ENCODE assay signal across 10 mouse cellular contexts in the genomic region with DNA sequence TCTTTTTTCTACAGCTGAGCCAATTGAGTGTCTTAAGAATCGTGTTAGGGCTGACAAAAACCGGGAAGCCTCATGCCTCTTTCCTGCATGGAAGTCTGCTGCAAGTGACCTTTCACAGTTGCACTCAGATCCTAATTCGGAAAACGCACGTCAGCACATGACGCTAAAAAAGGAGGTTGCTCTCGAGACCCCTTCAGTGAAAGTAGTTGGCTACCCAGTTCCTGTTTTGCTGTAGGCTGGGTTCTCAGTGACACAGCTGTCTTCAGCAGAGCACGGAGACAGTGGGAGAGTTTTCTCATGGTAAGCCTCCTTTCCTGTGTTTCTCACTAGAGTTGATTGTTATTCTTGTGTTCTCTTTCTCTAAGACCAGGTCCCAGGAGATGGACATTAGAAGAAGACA. TPM values are rescaled to one million over a fixed set of nuclear protein-coding genes. Genes with fewer than 3 reads are reported as not detected.
DNase-seq lines count a peak whose midpoint lies in the region; ATAC-seq and TF ChIP-seq lines count a peak whose summit lies in the region.
"Had no signal": no experiment of that assay in that cellular context is flagged by ENCODE, and none has a peak within 500 bp of the region (broad histone marks: within the 10 kb centered on the region; RNA-seq: fewer than 3 reads in every experiment).

No protein-coding gene starts in this region.

- no peak for TF ChIP-seq EP300 in stomach, postnatal 0 days (optimal IDR thresholded peaks at IDR 0.05)

- peaks cover 5% of the 10 kb centered on the region; the same call in 1 of the 2 replicates for H3K4me1 ChIP-seq in cortical plate, adult 2 months (ENCODE audit: control insufficient read depth, insufficient read depth, low read length)
- H3K4me1 ChIP-seq in stomach, postnatal 0 days (replicated peaks; ENCODE audit: control insufficient read depth, insufficient read depth), result no peaks in the 10 kb centered on the region
- H3K4me1 ChIP-seq in neural tube, embryonic 15.5 days, result no peaks in the 10 kb centered on the region
- H3K4me1 ChIP-seq: forebrain, embryonic 12.5 days had no signal

- no peak for TF ChIP-seq CTCF in cortical plate, adult 2 months (IDR thresholded peaks at IDR 0.05; ENCODE audit: extremely low read depth, insufficient read depth, low read length)
- TF ChIP-seq CTCF in stomach, postnatal 0 days (IDR thresholded peaks at IDR 0.05; ENCODE audit: low read depth), result no peak

- no peaks in the 10 kb centered on the region for H3K9me3 ChIP-seq in stomach, postnatal 0 days (ENCODE audit: control insufficient read depth, low read length)
- no peaks in the 10 kb centered on the region for H3K9me3 ChIP-seq in neural tube, embryonic 15.5 days (replicated peaks)
- H3K9me3 ChIP-seq: forebrain, embryonic 12.5 days had no signal

- no peak overlapping the region for H3K9ac ChIP-seq in stomach, postnatal 0 days (ENCODE audit: low read length)
- no peak overlapping the region for H3K9ac ChIP-seq in neural tube, embryonic 15.5 days (replicated peaks)
- H3K9ac ChIP-seq: forebrain, embryonic 12.5 days had no signal

- ATAC-seq in stomach, postnatal 0 days (ENCODE audit: low FRiP score, low TSS enrichment), result no peak
- ATAC-seq in neural tube, embryonic 15.5 days (ENCODE audit: low FRiP score), result no peak

- no peak for TF ChIP-seq POLR2A in cortical plate, adult 2 months (IDR thresholded peaks at IDR 0.05; ENCODE audit: extremely low read depth, insufficient read depth, low read length)

- H3K27ac ChIP-seq in cortical plate, adult 2 months (ENCODE audit: insufficient read depth, low read length), result peak overlapping the region; percentile 69; the same call in 1 of the 2 replicates
- H3K27ac ChIP-seq in stomach, postnatal 0 days (replicated peaks), result no peak overlapping the region
- H3K27ac ChIP-seq in neural tube, embryonic 15.5 days (replicated peaks), result no peak overlapping the region
- H3K27ac ChIP-seq: forebrain, embryonic 12.5 days; kidney, postnatal 0 days had no signal

- no peak overlapping the region for H3K4me2 ChIP-seq in stomach, postnatal 0 days (replicated peaks; ENCODE audit: low read depth)
- H3K4me2 ChIP-seq in neural tube, embryonic 15.5 days, result no peak overlapping the region
- H3K4me2 ChIP-seq: forebrain, embryonic 12.5 days had no signal

- no peaks in the 10 kb centered on the region for H3K36me3 ChIP-seq in stomach, postnatal 0 days (ENCODE audit: control insufficient read depth, insufficient read depth, low read length)
- H3K36me3 ChIP-seq in neural tube, embryonic 15.5 days, result no peaks in the 10 kb centered on the region
- H3K36me3 ChIP-seq: forebrain, embryonic 12.5 days had no signal

- peak; percentile 22 for DNase-seq in kidney, postnatal 10 days
- no peak for DNase-seq in kidney, adult 18-20 months
- DNase-seq in lung, postnatal 14 days, result peak; percentile 19
- peak; percentile 22 to 57 for DNase-seq in thymus, adult 18-20 months
- DNase-seq in stomach, postnatal 0 days (ENCODE audit: low spot score), result no peak
- no peak for DNase-seq in cerebellum, adult 18-20 months

- no peaks in the 10 kb centered on the region for H3K27me3 ChIP-seq in stomach, postnatal 0 days (ENCODE audit: control insufficient read depth, insufficient read depth, low read length)
- no peaks in the 10 kb centered on the region for H3K27me3 ChIP-seq in neural tube, embryonic 15.5 days (replicated peaks)
- H3K27me3 ChIP-seq: forebrain, embryonic 12.5 days had no signal

- no peak overlapping the region for H3K4me3 ChIP-seq in cortical plate, adult 2 months (ENCODE audit: insufficient read depth, low read length)
- no peak overlapping the region for H3K4me3 ChIP-seq in stomach, postnatal 0 days (ENCODE audit: low read depth, low read length)
- H3K4me3 ChIP-seq in neural tube, embryonic 15.5 days (replicated peaks), result no peak overlapping the region
- H3K4me3 ChIP-seq: forebrain, embryonic 12.5 days had no signal

- WGBS in stomach, postnatal 0 days, result 62% methylated on average over 8 of the region's 8 CpGs
- 77% methylated on average over 8 of the region's 8 CpGs for WGBS in neural tube, embryonic 15.5 days

RNA-seq across cellular contexts. Expression of a gene that starts 9.7 kb away (rescaled TPM):
- 99.6 and 105 TPM in 2 replicates for polyA plus RNA-seq in cortical plate, adult 2 months (2012; rRNA removed)
- polyA plus RNA-seq in stomach, postnatal 0 days (2015; fragmentation: Nextera tagmentation; extraction: Ambion mirVana), result 29.7 and 29.9 TPM in 2 replicates
- polyA plus RNA-seq in neural tube, embryonic 15.5 days (2015; fragmentation: Nextera tagmentation; extraction: Ambion mirVana), result 77.1 and 79.6 TPM in 2 replicates

Comparison
In these comparisons a context has a peak if more than half of its experiments do, and no peak if none do; other contexts are left out.
1. DNase-seq: peak in kidney, postnatal 10 days (single experiment), lung, postnatal 14 days (single experiment) and thymus, adult 18-20 months (2 of 2); none in kidney, adult 18-20 months (single experiment), stomach, postnatal 0 days (single experiment) and cerebellum, adult 18-20 months (0 of 2).